Mouse (Mus musculus): Measurements from ENCODE around the gene Wwox.

Gene Wwox

GRCm38 (mm10) chr8:115222545-115222944 is 783.1 kb downstream of the Wwox start:
- no peak for DNase-seq (ENCODE audit: low spot score)

- no peak for DNase-seq (ENCODE audit: low spot score)
Measured at GRCm38 (mm10) chr8:115226781-115227583, 787.5 kb downstream of the Wwox start.

- DNase-seq (ENCODE audit: low spot score), result no peak
Measured at GRCm38 (mm10) chr8:115228903-115229302, 789.4 kb downstream of the Wwox start.

- no peak for DNase-seq (ENCODE audit: low spot score)
Measured at GRCm38 (mm10) chr8:115234068-115234467, 794.6 kb downstream of the Wwox start.

GRCm38 (mm10) chr8:115237596-115237995 is 798.1 kb downstream of the Wwox start:
- DNase-seq (ENCODE audit: low spot score), result no peak

GRCm38 (mm10) chr8:115243465-115244027 is 804.1 kb downstream of the Wwox start:
- peak; percentile 20 for DNase-seq (ENCODE audit: low spot score)

- no peak for DNase-seq (ENCODE audit: low spot score)
Measured at GRCm38 (mm10) chr8:115249688-115250366, 810.4 kb downstream of the Wwox start.

GRCm38 (mm10) chr8:115255550-115255949 is 816.1 kb downstream of the Wwox start:
- DNase-seq (ENCODE audit: low spot score), result no peak

- no peak for DNase-seq (ENCODE audit: low spot score)
Measured at GRCm38 (mm10) chr8:115257417-115257816, 818.0 kb downstream of the Wwox start.

- DNase-seq (ENCODE audit: low spot score), result peak; percentile 47
Measured at GRCm38 (mm10) chr8:115259806-115260205, 820.4 kb downstream of the Wwox start.

- no peak for DNase-seq (ENCODE audit: low spot score)
Measured at GRCm38 (mm10) chr8:115267196-115267595, 827.7 kb downstream of the Wwox start.

- peak; percentile 22 for DNase-seq (ENCODE audit: low spot score)
Measured at GRCm38 (mm10) chr8:115269601-115270000, 830.1 kb downstream of the Wwox start.

GRCm38 (mm10) chr8:115273976-115274375 is 834.5 kb downstream of the Wwox start:
- no peak for DNase-seq (ENCODE audit: low spot score)

- no peak for DNase-seq (ENCODE audit: low spot score)
Measured at GRCm38 (mm10) chr8:115276281-115276680, 836.8 kb downstream of the Wwox start.

GRCm38 (mm10) chr8:115278291-115278690 is 838.8 kb downstream of the Wwox start:
- DNase-seq (ENCODE audit: low spot score), result no peak

GRCm38 (mm10) chr8:115290224-115290623 is 850.8 kb downstream of the Wwox start:
- peak; percentile 73 for DNase-seq (ENCODE audit: low spot score)

- no peak for DNase-seq (ENCODE audit: low spot score)
Measured at GRCm38 (mm10) chr8:115296760-115297159, 857.3 kb downstream of the Wwox start.

GRCm38 (mm10) chr8:115302484-115302883 is 863.0 kb downstream of the Wwox start:
- no peak for DNase-seq (ENCODE audit: low spot score)

GRCm38 (mm10) chr8:115307412-115307811 is 868.0 kb downstream of the Wwox start:
- no peak for DNase-seq (ENCODE audit: low spot score)

- no peak for DNase-seq (ENCODE audit: low spot score)
Measured at GRCm38 (mm10) chr8:115311003-115311402, 871.5 kb downstream of the Wwox start.

GRCm38 (mm10) chr8:115312371-115312770 is 872.9 kb downstream of the Wwox start:
- no peak for DNase-seq (ENCODE audit: low spot score)

GRCm38 (mm10) chr8:115322501-115322900 is 883.0 kb downstream of the Wwox start:
- no peak for DNase-seq (ENCODE audit: low spot score)

- no peak for DNase-seq (ENCODE audit: low spot score)
Measured at GRCm38 (mm10) chr8:115330671-115331070, 891.2 kb downstream of the Wwox start.

All from embryo, embryonic 10 days (tissue).